Mouse (Mus musculus): ENCODE data around the gene Klf9. TPM values are rescaled to one million over a fixed set of nuclear protein-coding genes. Genes with fewer than 3 reads are reported as not detected.

Klf9 gene
- total and polyA plus RNA-seq, 2 experiments from 2014 or later = 14.4 to 35.1 TPM

GRCm38 (mm10) chr19:23184068-23184467 is 43.0 kb downstream of the Klf9 start:
- ATAC-seq (ENCODE audit: insufficient read depth, low read depth) = no peak
- H3K9me3 ChIP-seq (replicated peaks; ENCODE audit: control insufficient read depth, low read length) = no peaks in the 10 kb centered on the region
- H3K9ac ChIP-seq (replicated peaks; ENCODE audit: low read depth, low read length) = no peak overlapping the region
- no peaks in the 10 kb centered on the region for H3K4me1 ChIP-seq (ENCODE audit: control insufficient read depth, insufficient read depth)
- H3K27ac ChIP-seq (ENCODE audit: low read depth) = no peak overlapping the region
- TF ChIP-seq CTCF (IDR thresholded peaks at IDR 0.05; ENCODE audit: low read depth) (no peak), EP300 (IDR thresholded peaks at IDR 0.05; ENCODE audit: low read depth) (no peak)
- H3K4me3 ChIP-seq (ENCODE audit: low read depth, low read length) = no peak overlapping the region
- H3K4me2 ChIP-seq (ENCODE audit: low read depth, low read length) = no peak overlapping the region
- WGBS = 76% methylated on average over 4 of the region's 4 CpGs
- H3K27me3 ChIP-seq (ENCODE audit: control insufficient read depth, insufficient read depth, low read length) = no peaks in the 10 kb centered on the region
- no peak for DNase-seq (ENCODE audit: low spot score)
- 0 out of 2 replicates have a peak, but pooled peaks cover 5% of the 10 kb centered on the region for H3K36me3 ChIP-seq (replicated peaks; ENCODE audit: control insufficient read depth, insufficient read depth, low read length)

GRCm38 (mm10) chr19:23187732-23188131 is 46.7 kb downstream of the Klf9 start:
- Histone ChIP-seq H3K36me3 (replicated peaks; ENCODE audit: control insufficient read depth, insufficient read depth, low read length) (0 out of 2 replicates have a peak, but pooled peaks cover 10% of the 10 kb centered on the region), H3K27me3 (ENCODE audit: control insufficient read depth, insufficient read depth, low read length) (no peaks in the 10 kb centered on the region), H3K4me1 (ENCODE audit: control insufficient read depth, insufficient read depth) (no peaks in the 10 kb centered on the region), H3K27ac (ENCODE audit: low read depth) (no peak overlapping the region), H3K4me2 (ENCODE audit: low read depth, low read length) (no peak overlapping the region), H3K4me3 (ENCODE audit: low read depth, low read length) (no peak overlapping the region), H3K9me3 (replicated peaks; ENCODE audit: control insufficient read depth, low read length) (no peaks in the 10 kb centered on the region), H3K9ac (replicated peaks; ENCODE audit: low read depth, low read length) (no peak overlapping the region)
- 89% methylated on average over 6 of the region's 6 CpGs for WGBS
- no peak for ATAC-seq (ENCODE audit: insufficient read depth, low read depth)
- TF ChIP-seq EP300 (IDR thresholded peaks at IDR 0.05; ENCODE audit: low read depth) (no peak), CTCF (IDR thresholded peaks at IDR 0.05; ENCODE audit: low read depth) (no peak)
- DNase-seq (ENCODE audit: low spot score) = no peak

GRCm38 (mm10) chr19:23188986-23189385 is 48.0 kb downstream of the Klf9 start:
- DNase-seq (ENCODE audit: low spot score) = no peak
- Histone ChIP-seq H3K4me1 (ENCODE audit: control insufficient read depth, insufficient read depth) (no peaks in the 10 kb centered on the region), H3K27ac (ENCODE audit: low read depth) (no peak overlapping the region), H3K9ac (replicated peaks; ENCODE audit: low read depth, low read length) (no peak overlapping the region), H3K36me3 (replicated peaks; ENCODE audit: control insufficient read depth, insufficient read depth, low read length) (0 out of 2 replicates have a peak, but pooled peaks cover 10% of the 10 kb centered on the region), H3K9me3 (replicated peaks; ENCODE audit: control insufficient read depth, low read length) (no peaks in the 10 kb centered on the region), H3K4me2 (ENCODE audit: low read depth, low read length) (no peak overlapping the region), H3K4me3 (ENCODE audit: low read depth, low read length) (no peak overlapping the region), H3K27me3 (ENCODE audit: control insufficient read depth, insufficient read depth, low read length) (no peaks in the 10 kb centered on the region)
- no peak for TF ChIP-seq EP300 (IDR thresholded peaks at IDR 0.05; ENCODE audit: low read depth)
- TF ChIP-seq CTCF (IDR thresholded peaks at IDR 0.05; ENCODE audit: low read depth) = no peak
- no peak for ATAC-seq (ENCODE audit: insufficient read depth, low read depth)
- 89% methylated on average over 7 of the region's 7 CpGs for WGBS

GRCm38 (mm10) chr19:23189744-23190143 is 48.7 kb downstream of the Klf9 start:
- no peak overlapping the region for H3K9ac ChIP-seq (replicated peaks; ENCODE audit: low read depth, low read length)
- no peaks in the 10 kb centered on the region for H3K9me3 ChIP-seq (replicated peaks; ENCODE audit: control insufficient read depth, low read length)
- no peak overlapping the region for H3K4me3 ChIP-seq (ENCODE audit: low read depth, low read length)
- 50% methylated on average over 1 of the region's 1 CpGs for WGBS
- no peaks in the 10 kb centered on the region for H3K4me1 ChIP-seq (ENCODE audit: control insufficient read depth, insufficient read depth)
- H3K27me3 ChIP-seq (ENCODE audit: control insufficient read depth, insufficient read depth, low read length) = no peaks in the 10 kb centered on the region
- 0 out of 2 replicates have a peak, but pooled peaks cover 7% of the 10 kb centered on the region for H3K36me3 ChIP-seq (replicated peaks; ENCODE audit: control insufficient read depth, insufficient read depth, low read length)
- H3K4me2 ChIP-seq (ENCODE audit: low read depth, low read length) = no peak overlapping the region
- H3K27ac ChIP-seq (ENCODE audit: low read depth) = no peak overlapping the region
- ATAC-seq (ENCODE audit: insufficient read depth, low read depth) (no peak), DNase-seq (ENCODE audit: low spot score) (no peak)
- TF ChIP-seq CTCF (IDR thresholded peaks at IDR 0.05; ENCODE audit: low read depth) (no peak), EP300 (IDR thresholded peaks at IDR 0.05; ENCODE audit: low read depth) (no peak)

GRCm38 (mm10) chr19:23191486-23191885 is 50.5 kb downstream of the Klf9 start:
- ATAC-seq (ENCODE audit: insufficient read depth, low read depth) (no peak), DNase-seq (ENCODE audit: low spot score) (no peak)
- no peak for TF ChIP-seq CTCF (IDR thresholded peaks at IDR 0.05; ENCODE audit: low read depth)
- no peak for TF ChIP-seq EP300 (IDR thresholded peaks at IDR 0.05; ENCODE audit: low read depth)
- no peak overlapping the region for H3K4me3 ChIP-seq (ENCODE audit: low read depth, low read length)
- no peaks in the 10 kb centered on the region for H3K4me1 ChIP-seq (ENCODE audit: control insufficient read depth, insufficient read depth)
- H3K27me3 ChIP-seq (ENCODE audit: control insufficient read depth, insufficient read depth, low read length) = no peaks in the 10 kb centered on the region
- H3K9me3 ChIP-seq (replicated peaks; ENCODE audit: control insufficient read depth, low read length) = no peaks in the 10 kb centered on the region
- WGBS = 92% methylated on average over 6 of the region's 6 CpGs
- no peak overlapping the region for H3K27ac ChIP-seq (ENCODE audit: low read depth)
- no peak overlapping the region for H3K9ac ChIP-seq (replicated peaks; ENCODE audit: low read depth, low read length)
- no peak overlapping the region for H3K4me2 ChIP-seq (ENCODE audit: low read depth, low read length)
- 0 out of 2 replicates have a peak, but pooled peaks cover 5% of the 10 kb centered on the region for H3K36me3 ChIP-seq (replicated peaks; ENCODE audit: control insufficient read depth, insufficient read depth, low read length)

GRCm38 (mm10) chr19:23193076-23193475 is 52.0 kb downstream of the Klf9 start:
- no peaks in the 10 kb centered on the region for H3K4me1 ChIP-seq (ENCODE audit: control insufficient read depth, insufficient read depth)
- DNase-seq (ENCODE audit: low spot score) = no peak
- H3K27ac ChIP-seq (ENCODE audit: low read depth) = no peak overlapping the region
- 65% methylated on average over 3 of the region's 3 CpGs for WGBS
- peaks cover 10% of the 10 kb centered on the region; the same call in 1 of the 2 replicates for H3K36me3 ChIP-seq (replicated peaks; ENCODE audit: control insufficient read depth, insufficient read depth, low read length)
- no peak overlapping the region for H3K4me3 ChIP-seq (ENCODE audit: low read depth, low read length)
- TF ChIP-seq EP300 (IDR thresholded peaks at IDR 0.05; ENCODE audit: low read depth) = no peak
- TF ChIP-seq CTCF (IDR thresholded peaks at IDR 0.05; ENCODE audit: low read depth) = no peak
- no peak overlapping the region for H3K9ac ChIP-seq (replicated peaks; ENCODE audit: low read depth, low read length)
- ATAC-seq (ENCODE audit: insufficient read depth, low read depth) = no peak
- H3K27me3 ChIP-seq (ENCODE audit: control insufficient read depth, insufficient read depth, low read length) = no peaks in the 10 kb centered on the region
- no peaks in the 10 kb centered on the region for H3K9me3 ChIP-seq (replicated peaks; ENCODE audit: control insufficient read depth, low read length)
- no peak overlapping the region for H3K4me2 ChIP-seq (ENCODE audit: low read depth, low read length)

Measured in heart, postnatal 0 days (tissue).